Mouse (Mus musculus): ENCODE measurements around the gene Ipo4. TPM values are rescaled to one million over a fixed set of nuclear protein-coding genes. Genes with fewer than 3 reads are reported as not detected.

Ipo4 gene
- 57.2 and 66.6 TPM in 2 replicates for polyA plus RNA-seq (2012; rRNA removed)

DNA sequence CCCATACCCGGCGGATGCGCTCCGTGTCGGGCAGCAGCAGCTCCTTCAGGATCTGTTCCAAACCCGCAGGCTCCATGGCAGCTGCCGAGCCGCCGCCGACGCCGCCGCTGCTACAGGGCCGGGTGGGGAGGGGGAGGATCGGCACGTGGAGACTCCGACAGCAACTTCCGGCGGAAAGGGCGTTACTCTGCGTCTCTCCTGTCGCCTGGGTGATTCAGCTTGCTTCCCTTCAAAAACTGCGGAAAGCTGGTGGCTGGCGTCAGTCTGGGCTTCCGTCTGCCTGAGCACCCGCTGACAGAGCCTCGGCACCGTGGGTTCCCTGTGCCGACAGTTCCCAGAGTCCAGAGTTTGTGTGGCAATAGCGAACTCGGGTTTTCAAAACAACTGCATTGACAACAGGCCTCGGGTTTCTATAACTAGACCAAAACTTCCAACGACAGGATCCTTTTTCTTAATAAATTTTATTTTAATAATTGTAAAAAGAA, at the start of gene Ipo4:
TSS of gene Ipo4 (minus strand) at position 435 of the 485 bp plus-strand sequence.

DNA sequence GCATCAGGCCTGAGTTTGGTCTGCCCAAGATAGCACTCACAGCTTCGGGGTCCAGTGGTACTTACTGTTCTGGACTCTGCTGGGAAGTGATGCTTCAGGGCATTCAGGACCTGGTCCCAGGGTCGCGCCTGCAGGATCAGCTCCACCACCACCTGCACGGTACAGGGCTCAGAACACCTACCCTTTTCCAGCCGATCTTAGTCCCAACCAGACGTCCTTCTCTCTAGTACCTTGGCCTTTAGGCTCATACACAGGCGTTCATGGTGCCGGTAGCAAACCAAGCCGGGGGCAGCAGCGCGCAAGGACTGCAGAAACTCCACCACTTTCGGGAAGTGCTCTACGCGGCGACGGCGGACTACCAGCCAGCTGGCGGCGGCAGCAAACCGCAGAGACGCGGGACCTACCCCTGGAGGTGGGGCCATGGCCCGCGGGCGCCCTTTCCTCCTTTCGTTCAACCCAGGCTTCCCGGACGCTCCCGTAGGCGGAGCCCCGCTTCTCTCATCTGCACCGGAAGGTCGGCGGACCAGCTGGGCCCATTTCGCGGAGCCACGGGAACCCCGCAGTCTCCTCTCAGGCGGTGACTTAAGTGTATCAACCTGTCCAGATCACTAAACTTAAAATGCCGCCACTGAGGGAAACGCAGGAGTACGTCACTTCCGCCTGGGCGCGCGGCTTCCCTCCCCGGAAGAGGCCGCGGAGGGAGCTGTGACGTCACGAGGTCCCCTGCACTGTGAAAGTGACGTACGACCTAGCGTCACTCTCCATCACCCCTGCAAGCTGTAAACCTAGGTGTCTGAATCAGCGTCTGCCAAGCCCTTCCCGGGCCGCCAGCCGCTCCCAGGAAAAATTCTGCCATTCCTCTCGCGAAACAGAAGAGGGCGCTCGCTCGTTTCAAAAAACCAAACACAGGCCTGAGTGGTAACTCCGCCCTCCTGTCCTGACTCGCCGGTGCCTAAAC, 45.7 kb upstream of the Ipo4 start, which contains the start of gene Tinf2:
TSS of gene Tinf2 (minus strand) at position 661 of the 958 bp plus-strand sequence.

DNA sequence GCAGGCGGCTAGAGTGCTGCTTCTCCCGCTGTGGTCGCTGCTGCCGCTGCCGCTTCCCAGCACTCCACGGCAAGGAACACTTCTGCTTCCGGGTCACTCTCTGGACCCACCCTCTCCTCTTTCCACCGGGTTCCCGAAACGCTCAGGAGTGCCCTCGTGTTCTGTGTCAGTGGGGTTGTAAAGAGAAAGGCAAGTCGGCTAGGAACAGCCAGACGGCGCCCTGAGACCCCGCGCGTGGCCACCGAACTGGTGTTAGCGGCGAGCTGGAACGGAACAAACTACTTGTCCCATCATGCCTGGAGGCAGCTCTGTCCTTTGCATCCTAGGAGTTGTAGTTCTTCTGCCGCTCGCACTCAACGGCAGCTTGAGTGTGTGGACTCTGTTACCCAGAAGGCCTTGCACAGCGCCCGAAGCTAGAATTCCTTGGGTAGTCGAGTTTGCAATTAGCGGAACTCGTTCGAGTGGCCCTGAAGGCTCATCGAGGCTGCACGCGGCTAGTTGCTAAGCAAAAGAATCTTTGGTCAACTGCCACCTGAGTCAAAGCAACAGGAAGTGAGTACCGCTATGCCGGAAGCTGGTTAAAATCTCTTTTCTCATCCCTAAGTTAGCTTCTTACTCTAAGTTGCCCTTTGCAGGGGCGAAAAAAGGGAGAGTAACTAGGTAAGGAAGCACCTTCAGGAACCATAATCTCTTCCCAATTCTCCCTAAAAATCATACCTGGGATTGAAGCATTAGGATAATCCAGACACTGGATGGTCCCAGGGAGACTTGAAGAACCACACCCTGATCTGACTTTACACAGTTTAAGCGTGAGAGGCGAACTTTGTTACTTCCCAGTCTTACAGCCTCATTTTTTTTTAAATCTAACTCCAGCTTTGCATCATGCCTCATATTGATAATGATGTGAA, 36.3 kb upstream of the Ipo4 start, which contains the start of the genes Gmpr2 and Nedd8:
TSS of gene Gmpr2 (plus strand) at position 109 of the 908 bp plus-strand sequence.
TSS of gene Nedd8 (minus strand) at position 292 of the 908 bp plus-strand sequence.

DNA sequence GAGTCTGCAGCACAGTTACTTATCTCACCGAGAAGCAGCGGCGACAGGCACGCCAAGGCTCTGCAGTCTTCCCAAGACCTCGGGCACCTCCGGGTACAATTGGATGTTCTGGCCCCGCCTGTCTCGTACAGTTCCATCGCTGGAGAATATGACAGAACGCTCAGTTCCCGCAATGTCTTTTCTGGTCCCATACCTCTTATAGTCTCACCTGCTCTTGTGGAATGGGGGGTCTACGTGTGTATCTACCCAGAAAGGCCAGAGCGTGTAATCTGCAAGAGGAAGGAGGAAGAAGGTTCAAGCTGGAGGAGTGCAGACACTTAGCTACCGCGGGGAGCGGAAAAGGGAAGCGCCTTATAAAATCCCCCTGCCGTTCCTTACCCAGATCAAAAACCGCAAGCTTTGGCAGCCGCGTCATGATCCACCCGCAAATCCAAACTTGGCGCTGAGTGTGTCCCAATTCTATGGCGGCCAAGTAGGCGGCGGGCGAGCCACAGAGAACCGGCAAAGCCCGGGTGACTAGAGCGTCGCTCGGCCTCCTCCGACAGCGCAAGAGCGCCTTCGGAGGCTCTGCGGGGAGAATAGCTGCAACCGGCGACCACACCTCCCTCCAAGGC, 24.3 kb upstream of the Ipo4 start, which contains the start of gene Mdp1:
TSS of gene Mdp1 (minus strand) at position 549 of the 614 bp plus-strand sequence.

DNA sequence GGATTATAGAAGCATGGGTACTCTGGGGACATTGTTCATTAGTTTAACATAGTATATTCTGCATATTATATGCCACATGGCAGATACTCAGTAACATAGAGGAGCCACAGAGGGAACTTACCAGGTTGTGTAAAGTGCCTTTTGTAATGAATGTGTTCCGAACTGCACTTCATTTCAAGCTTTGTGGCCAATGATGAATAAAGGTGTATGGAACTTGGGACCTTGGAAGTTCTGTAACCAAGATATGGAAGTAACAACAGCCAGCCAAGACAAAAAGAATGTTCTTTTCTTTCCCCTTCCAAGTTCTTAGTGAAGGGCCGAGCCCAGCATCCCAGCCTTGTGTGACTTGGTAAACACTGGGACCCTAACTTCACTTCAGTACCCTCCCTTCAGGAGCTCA, 14.1 kb upstream of the Ipo4 start, which contains the start of gene Tssk4:
TSS of gene Tssk4 (plus strand) at position 301 of the 400 bp plus-strand sequence.

DNA sequence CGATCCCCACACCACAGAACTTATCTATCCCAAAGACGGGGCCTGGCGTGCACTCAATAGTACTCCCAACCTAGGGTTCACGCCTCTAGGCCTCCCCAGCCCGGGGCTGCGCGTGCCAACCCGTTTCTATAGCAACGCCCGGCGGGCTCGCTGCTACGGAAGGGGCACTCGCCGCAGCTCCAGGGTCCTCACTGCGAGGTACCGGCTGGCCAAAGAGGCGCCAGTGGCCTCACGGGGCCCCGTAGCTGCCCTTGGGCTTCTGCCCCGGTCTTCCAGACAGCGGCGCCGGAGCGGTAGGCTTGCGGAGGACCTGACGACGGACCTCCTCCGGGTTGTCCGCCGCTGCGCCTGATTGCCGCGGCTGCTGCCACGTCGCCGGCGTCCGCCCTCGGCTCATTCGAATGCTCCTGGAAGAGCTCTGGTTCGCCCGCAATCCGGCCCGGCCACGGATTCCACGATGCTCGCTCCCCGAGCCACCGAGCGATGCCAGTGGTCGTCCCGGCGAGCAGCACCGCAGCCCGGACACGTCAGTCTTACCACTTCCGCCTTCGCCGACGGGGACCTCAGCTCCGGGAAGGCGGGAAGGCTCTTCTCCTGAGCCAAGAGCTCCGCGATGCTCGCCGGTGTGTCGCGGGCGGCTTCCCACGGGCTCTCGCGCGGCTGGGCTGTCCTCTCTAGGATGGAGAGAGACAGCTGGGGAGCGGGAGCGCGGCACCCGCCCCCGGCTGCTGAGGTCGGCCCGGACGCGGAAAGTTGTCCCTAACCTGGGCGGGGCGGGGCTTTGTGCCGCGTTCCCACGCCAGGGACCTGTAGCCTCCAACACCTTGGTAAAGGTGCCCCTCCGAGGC, 7.5 kb upstream of the Ipo4 start, which contains the start of gene Tm9sf1:
TSS of gene Tm9sf1 (minus strand) at position 747 of the 848 bp plus-strand sequence.

DNA sequence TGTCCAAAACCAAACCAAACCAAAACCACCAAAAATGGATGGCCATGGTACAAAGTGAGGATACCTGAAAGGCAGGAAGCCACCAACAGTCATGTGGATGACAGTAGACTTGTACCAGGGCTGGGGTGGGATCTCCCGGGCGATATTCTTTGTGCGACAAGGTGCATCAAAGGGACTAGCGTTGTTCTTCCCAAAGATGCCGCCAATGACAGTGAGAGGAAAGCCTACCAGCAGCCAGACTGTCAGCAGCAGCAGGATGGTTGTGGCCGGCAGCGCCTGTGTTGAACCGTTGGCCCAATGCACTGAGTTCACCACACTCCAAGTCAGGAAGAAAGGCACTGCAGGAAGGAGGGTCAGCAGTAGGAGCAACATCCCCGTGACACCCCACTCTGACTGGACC, 2.0 kb upstream of the Ipo4 start, which contains the start of gene Gm49378:
TSS of gene Gm49378 (minus strand) at position 101 of the 400 bp plus-strand sequence.

DNA sequence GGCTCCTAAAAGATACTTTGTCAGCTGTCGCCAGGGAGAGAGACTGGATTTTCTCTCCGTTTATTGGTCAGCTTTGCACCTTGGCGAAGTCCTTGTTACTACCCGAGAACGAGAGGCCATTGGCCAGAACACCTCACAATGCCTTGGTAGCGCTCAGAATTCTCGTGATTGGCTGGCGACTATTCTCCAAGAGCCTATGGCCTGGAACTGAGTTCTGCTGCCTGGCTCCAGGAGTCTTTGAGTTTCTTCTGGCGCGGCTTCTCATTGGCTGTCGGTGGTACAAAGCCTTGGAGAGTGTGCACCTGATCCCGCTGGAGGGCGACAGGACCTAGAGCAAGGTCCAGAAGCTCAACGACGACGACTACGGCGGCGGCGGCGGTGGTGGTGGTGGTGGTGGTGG, 17.9 kb downstream of the Ipo4 start, which contains the start of gene Rec8:
TSS of gene Rec8 (plus strand) at position 216 of the 400 bp plus-strand sequence.

DNA sequence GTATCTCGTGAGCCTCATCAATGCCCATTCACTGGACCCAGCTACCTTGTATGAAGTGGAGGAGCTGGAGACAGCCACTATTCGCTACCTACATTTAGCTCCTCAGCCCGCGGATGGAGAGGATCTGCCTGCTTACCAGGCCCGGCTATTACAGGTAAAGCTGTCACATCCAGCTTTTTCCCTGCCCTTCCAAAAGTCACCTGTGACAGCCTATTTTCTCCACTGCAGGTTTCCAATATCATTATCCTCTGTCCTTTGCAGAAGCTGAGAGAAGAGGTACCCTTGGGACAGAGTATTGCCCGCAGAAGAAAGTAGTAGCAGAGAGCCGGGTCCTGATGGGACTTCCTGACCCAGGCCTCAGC, 32.5 kb downstream of the Ipo4 start, which contains the start of gene Irf9:
TSS of gene Irf9 (plus strand) at position 301 of the 362 bp plus-strand sequence.

DNA sequence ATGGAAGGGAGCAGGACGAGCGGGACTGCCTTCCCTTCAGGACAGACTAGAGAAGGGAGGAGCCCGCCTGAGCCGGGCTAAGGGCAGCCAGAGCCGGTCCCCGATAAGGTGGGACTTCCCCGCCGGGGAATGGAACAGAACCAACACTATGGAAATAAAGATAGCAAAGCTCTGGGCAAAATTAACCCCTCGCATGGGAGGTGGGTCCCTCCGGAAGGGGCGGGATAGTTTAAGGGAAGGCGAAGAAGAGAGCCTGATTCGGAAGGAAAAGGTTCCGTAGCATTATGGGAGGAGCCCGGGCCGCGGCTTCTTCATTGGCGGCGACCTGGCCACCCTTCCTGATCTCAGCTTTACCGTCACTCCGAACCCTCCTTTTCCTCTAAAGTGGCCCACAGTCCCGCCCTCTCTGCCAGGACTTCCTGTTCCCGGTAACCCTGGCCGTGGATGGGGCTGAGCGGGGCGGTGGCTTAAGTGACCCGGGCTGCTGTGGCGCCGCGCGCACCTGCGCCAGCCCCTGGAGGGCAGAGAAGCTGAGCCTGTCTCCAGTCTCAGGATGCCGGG, 44.3 kb downstream of the Ipo4 start, which contains the start of gene Rnf31:
TSS of gene Rnf31 (plus strand) at position 378 of the 561 bp plus-strand sequence.

DNA sequence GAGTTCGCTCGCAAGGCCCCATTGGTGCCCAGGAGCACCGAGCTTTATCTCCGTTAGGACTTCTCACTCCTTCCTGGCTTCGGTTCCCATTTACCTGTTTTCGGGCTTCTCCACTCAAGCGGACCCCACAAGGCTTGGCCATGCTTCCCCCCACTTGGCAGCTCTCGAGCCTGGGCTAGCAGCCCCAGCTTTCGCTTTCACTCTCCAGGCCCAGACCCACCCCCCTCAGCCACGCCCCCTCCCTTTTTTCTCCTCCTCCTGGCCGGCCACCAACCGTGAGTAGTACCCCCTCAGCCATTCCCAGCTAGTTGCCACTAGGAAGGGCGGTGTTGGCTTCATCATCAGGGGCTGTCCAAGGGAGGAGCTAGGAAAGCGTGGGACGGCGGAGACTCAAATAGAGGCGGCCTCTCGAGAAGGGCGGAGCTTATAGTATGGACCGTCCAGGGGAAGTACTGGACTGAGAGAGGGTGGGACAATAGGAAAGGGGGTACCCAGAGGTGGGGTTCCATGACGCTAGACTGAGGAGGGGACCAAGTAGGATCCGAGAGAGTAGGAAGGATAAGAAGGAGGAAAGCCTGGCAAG, 44.9 kb downstream of the Ipo4 start, which contains the start of gene Psme2:
TSS of gene Psme2 (minus strand) at position 366 of the 583 bp plus-strand sequence.

DNA sequence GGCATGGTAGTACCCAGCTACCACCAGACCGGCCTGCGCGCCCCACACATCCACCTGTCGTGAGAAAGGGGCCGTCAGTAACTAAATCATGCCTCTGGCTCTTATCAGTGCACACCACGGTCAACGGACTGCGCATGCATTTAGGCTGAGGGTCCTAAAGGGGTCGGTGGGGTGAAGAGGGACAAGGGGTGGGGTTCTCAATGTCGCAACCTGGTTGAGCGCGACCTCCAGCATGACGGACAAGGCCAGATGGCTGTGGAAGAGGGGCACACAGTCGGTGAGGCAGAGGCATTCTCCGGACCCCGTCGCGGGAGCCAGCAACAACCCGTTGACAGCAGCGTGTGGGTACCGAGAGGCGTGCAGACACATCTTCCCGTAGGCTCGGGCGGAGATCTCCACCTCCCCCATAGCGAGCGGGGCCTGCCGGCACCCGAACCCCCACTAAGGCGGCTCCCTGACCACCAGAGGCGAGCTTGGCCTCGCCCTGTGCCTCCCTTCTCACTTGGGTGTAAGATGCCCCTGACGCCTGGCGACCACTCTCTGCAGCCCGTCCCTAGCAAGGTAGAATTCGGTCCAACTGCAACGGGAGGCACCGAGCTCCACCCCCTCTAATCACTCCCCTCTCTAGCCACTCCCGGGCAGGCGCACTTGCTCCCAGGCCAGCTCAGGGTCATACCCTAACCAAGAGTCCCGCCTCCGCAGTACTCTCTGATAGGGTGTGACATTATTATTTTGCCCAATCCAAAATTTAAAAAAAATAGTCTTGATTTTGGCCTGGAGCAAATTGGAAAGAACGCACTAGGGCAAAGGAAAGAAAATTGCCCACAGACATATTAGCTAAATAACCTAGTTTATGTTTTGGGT, 50.8 kb downstream of the Ipo4 start, which contains the start of gene Emc9:
TSS of gene Emc9 (minus strand) at position 601 of the 864 bp plus-strand sequence.

DNA sequence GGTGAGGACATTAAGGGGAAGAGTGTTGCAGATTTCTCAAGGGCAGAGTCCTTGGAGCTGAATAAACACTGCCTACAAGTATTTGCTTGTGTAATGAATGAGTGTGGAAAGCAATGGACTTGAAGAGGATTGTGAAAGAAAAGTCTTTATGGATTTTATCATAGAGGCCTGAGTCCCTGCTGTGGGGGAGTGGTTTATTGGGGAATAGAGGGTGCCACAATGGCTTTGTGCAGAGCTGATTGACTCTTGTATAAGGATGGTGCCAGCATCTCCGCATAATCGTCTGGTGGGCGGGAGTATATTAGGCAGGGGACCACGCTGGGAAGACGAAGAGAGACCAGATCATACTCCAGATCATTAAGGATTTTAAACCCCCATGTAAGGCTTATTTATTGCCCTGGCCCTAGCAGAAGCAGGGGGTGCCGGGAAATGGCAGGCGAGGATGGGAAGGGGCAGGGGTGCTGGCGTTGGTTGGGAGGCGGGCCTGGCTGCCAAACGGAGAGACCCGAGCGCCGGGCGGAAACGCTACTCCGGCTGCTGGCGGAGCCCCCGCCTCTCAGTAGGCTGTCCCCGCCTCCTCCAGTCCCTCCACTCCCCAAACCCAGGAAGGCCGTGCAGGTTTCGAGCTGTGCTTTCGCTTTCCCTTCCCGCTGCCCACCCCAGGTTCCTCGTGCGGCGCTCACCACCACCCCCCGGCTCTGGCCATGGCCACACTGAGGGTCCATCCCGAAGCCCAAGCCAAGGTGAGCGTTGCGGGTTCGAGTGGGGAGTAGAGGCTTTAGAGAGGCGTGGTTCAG, 57.7 kb downstream of the Ipo4 start, which contains the start of gene Psme1:
TSS of gene Psme1 (plus strand) at position 253 of the 797 bp plus-strand sequence.

